Mouse (Mus musculus) intestine, postnatal 0 days (tissue): ENCODE measurements around the gene Pelp1. TPM values are rescaled to one million over a fixed set of nuclear protein-coding genes. Genes with fewer than 3 reads are reported as not detected.

ENCODE experiments used
- ATAC-seq: fragments of 200-750 bp; cut with Nextera tagmentation; 2 replicates; pipeline ENCODE4 v1.8.0; 2017; ENCODE audit warnings: mild to moderate bottlenecking, moderate TSS enrichment, moderate library complexity
- H3K27ac ChIP-seq: fragments of 300-500 bp; sonication (generic); 2 replicates; pipeline ENCODE4 v1.5.1; 2014; ENCODE audit warnings: mild to moderate bottlenecking, low read depth, low read length, moderate library complexity
- H3K27me3 ChIP-seq: fragments of 300-500 bp; sonication (generic); replicated peaks from 2 replicates; pipeline ENCODE4 v1.6.1; 2014; ENCODE audit warnings: low read length, mixed read lengths; ENCODE audit not compliant: control insufficient read depth, insufficient read depth
- H3K36me3 ChIP-seq: fragments of 300-500 bp; sonication (generic); 2 replicates; pipeline ENCODE4 v1.6.1; 2014; ENCODE audit warnings: mild to moderate bottlenecking, moderate library complexity; ENCODE audit not compliant: control insufficient read depth, insufficient read depth
- H3K4me1 ChIP-seq: fragments of 300-500 bp; sonication (generic); replicated peaks from 2 replicates; pipeline ENCODE4 v1.6.1; 2014; ENCODE audit warnings: antibody characterized with exemption, low read length, mixed read lengths; ENCODE audit not compliant: control insufficient read depth, insufficient read depth
- H3K4me2 ChIP-seq: fragments of 300-500 bp; sonication (generic); replicated peaks from 2 replicates; pipeline ENCODE4 v1.6.1; 2014; ENCODE audit warnings: low read depth, mild to moderate bottlenecking, moderate library complexity
- H3K4me3 ChIP-seq: fragments of 300-500 bp; sonication (generic); 2 replicates; pipeline ENCODE4 v1.5.1; 2014; ENCODE audit warnings: low read depth, low read length
- H3K9ac ChIP-seq: fragments of 300-500 bp; sonication (generic); 2 replicates; pipeline ENCODE4 v1.6.1; 2014; ENCODE audit warnings: mild to moderate bottlenecking, low read depth, low read length
- H3K9me3 ChIP-seq: fragments of 300-500 bp; sonication (generic); 2 replicates; pipeline ENCODE4 v1.6.1; 2016; ENCODE audit warnings: mixed run types; ENCODE audit not compliant: control insufficient read depth
- CTCF ChIP-seq: sonication (generic); IDR thresholded peaks from 2 replicates; pipeline ENCODE4 v1.5.1; 2016; ENCODE audit warnings: low read depth, mild to moderate bottlenecking, control low read depth, antibody characterized with exemption, moderate library complexity
- WGBS: fragments of 180-500 bp; shearing (Covaris S2); extraction: QIAGEN DNeasy Blood & Tissue Kit; methylation state at CpG from one replicate; pipeline ENCODE4 v1.1.7; 2014; 5-methylcytosine and 5-hydroxymethylcytosine counted together
- polyA plus RNA-seq: library from polyadenylated mRNA; unstranded; fragments of >200 nt; fragmentation: Nextera tagmentation; extraction: Ambion mirVana; gene quantifications from 2 replicates; pipeline ENCODE4 v1.2.1, GENCODE M21; 2015

The Pelp1 gene
- polyA plus RNA-seq, 1 experiment from 2014 or later = 9.5 TPM

DNA sequence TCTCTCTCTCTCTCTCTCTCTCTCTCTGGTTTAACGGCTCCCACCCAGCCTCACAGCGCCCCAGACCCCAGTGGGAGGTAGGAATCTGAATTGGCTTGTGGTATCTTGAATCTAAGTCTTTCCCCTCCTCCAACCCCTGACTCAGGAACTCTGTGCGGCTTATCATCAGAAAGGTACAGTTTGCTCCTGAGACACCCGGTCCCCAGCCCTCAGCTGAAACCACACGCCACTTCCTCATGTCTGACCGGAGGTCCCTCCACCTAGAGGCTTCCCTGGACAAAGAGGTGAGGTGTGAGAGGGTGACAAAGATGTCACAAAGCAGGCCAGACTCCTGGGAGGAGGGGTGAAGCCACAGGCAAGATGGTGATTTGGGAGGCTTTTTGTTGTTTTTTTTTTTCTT, 27.6 kb upstream of the Pelp1 start:
- Histone ChIP-seq H3K4me2 (no peak overlapping the region), H3K27ac (no peak overlapping the region), H3K9me3 (no peaks in the 10 kb centered on the region), H3K36me3 (peaks cover 51% of the 10 kb centered on the region), H3K4me3 (no peak overlapping the region), H3K4me1 (peaks cover 6% of the 10 kb centered on the region; the same call in 1 of the 2 replicates), H3K9ac (no peak overlapping the region), H3K27me3 (no peaks in the 10 kb centered on the region)
- no peak for TF ChIP-seq CTCF
- ATAC-seq = no peak
- WGBS = 72% methylated on average over 6 of the region's 6 CpGs

DNA sequence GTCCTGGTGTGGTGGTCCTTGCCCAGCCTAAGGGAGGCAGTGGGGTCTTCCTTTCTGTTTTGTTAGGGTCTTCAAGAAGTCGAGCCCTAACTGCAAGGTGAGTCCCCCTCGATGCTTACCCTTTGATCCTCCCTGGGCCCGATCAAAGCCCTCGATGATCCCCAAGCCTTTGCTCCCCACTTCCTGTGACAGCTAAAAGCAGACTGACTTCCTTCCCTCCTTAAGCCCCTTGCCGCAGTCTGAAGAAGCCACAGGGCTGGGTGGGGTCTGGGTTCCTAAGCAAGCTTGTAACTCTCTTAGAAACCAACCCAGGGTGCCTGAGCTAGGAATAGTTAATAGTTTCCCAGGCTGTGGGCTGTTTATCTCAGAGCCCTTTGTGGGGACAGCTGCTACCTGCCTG, 25.6 kb upstream of the Pelp1 start:
- peaks cover 42% of the 10 kb centered on the region for H3K36me3 ChIP-seq
- H3K4me1 ChIP-seq = peaks cover 6% of the 10 kb centered on the region; the same call in 1 of the 2 replicates
- H3K9me3 ChIP-seq = no peaks in the 10 kb centered on the region
- no peak overlapping the region for H3K4me3 ChIP-seq
- H3K27me3 ChIP-seq = no peaks in the 10 kb centered on the region
- no peak overlapping the region for H3K27ac ChIP-seq
- TF ChIP-seq CTCF = no peak
- H3K9ac ChIP-seq = no peak overlapping the region
- no peak overlapping the region for H3K4me2 ChIP-seq
- no peak for ATAC-seq
- WGBS = 62% methylated on average over 5 of the region's 5 CpGs

DNA sequence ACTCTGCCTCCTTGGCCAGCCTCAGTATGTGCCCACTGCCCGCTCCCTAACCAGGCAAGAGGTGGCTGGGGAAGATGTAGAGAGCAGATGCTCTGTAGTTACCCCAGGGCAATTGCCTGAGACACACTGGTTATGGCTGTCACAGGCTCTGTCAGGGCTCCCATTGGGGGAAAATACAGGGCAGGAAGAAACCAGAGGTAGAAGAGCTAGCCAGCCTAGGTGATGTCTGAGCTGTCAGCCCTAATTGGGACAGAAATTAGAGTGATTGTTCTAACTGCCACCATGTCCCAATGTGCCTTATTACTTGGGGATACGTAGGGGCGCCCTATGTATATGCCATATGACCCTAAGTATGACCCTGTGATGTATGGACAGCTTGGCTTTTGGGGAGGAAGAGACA, 24.1 kb upstream of the Pelp1 start:
- H3K27me3 ChIP-seq = no peaks in the 10 kb centered on the region
- no peak overlapping the region for H3K4me3 ChIP-seq
- H3K36me3 ChIP-seq = peaks cover 26% of the 10 kb centered on the region; the same call in 1 of the 2 replicates
- no peak overlapping the region for H3K27ac ChIP-seq
- no peak overlapping the region; the same call in 1 of the 2 replicates for H3K4me2 ChIP-seq
- no peak for TF ChIP-seq CTCF
- 97% methylated on average over 3 of the region's 3 CpGs for WGBS
- ATAC-seq = no peak
- no peak overlapping the region for H3K9ac ChIP-seq
- H3K4me1 ChIP-seq = peaks cover 6% of the 10 kb centered on the region; the same call in 1 of the 2 replicates
- H3K9me3 ChIP-seq = no peaks in the 10 kb centered on the region

DNA sequence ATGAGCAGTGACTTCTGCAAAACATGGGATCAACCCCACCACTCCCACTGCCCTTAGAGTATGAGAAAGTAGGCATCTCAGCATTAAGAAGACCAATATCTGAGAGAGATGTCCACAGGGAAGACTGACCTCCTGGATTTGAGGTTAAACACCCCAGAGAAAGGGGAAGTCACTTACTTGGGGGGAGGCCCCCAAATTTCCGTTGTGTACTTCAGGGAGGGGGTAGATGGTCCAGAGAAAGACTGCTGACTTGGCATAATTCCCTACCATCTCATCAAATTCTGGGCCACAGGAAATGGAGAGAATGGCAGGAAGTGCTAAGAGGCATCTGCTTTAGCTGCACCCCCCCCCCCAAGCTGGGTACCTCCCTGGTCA, 23.7 kb upstream of the Pelp1 start:
- H3K4me3 ChIP-seq = no peak overlapping the region; the same call in 1 of the 2 replicates
- WGBS = 72% methylated on average over 1 of the region's 1 CpGs
- ATAC-seq = no peak
- peaks cover 22% of the 10 kb centered on the region; the same call in 1 of the 2 replicates for H3K36me3 ChIP-seq
- no peak overlapping the region; the same call in 1 of the 2 replicates for H3K4me2 ChIP-seq
- H3K27me3 ChIP-seq = no peaks in the 10 kb centered on the region
- no peak overlapping the region for H3K9ac ChIP-seq
- no peak for TF ChIP-seq CTCF
- H3K27ac ChIP-seq = no peak overlapping the region
- peaks cover 6% of the 10 kb centered on the region; the same call in 1 of the 2 replicates for H3K4me1 ChIP-seq
- H3K9me3 ChIP-seq = no peaks in the 10 kb centered on the region

DNA sequence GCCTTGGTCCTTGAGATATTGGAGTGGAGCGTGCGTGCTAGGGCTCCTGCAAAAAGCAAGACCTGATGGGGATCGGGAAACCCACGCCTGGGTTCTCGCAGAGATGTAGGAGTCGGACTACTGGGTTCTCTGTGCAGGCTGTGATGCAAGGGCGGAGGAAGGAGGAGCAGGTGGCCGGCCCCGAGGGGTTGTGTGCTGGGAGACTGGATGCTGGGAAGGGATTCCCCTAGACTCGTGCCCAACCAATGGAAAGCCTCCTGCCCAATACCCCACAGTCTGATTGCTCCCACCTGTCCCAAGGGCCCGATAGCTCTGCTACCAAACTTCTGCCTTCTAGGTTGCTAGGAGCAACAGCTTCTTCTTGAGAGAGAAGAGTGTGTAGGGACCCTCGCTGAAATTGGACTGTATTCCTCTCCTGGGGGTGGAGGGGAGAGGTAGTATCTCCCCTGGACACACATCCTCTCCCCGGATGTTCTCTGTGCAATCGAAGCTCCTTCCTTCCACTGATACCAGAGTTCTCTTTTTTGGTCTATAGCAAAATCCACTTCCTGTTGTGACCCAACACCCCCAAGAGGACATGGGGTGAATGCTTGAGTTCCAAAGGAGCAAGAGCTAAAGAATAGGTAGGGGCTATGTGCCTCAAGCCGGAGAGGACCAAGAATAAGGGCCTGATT, 23.2 kb upstream of the Pelp1 start:
- Histone ChIP-seq H3K27ac (peak overlapping the region; percentile 22; the same call in 1 of the 2 replicates), H3K4me2 (peak overlapping the region; percentile 93), H3K27me3 (no peaks in the 10 kb centered on the region), H3K36me3 (peaks cover 19% of the 10 kb centered on the region; the same call in 1 of the 2 replicates), H3K4me3 (peak overlapping the region; percentile 68), H3K9ac (peak overlapping the region; percentile 52), H3K4me1 (peaks cover 6% of the 10 kb centered on the region; the same call in 1 of the 2 replicates), H3K9me3 (no peaks in the 10 kb centered on the region)
- no peak for ATAC-seq
- no peak for TF ChIP-seq CTCF
- WGBS = 6% methylated on average over 15 of the region's 15 CpGs

DNA sequence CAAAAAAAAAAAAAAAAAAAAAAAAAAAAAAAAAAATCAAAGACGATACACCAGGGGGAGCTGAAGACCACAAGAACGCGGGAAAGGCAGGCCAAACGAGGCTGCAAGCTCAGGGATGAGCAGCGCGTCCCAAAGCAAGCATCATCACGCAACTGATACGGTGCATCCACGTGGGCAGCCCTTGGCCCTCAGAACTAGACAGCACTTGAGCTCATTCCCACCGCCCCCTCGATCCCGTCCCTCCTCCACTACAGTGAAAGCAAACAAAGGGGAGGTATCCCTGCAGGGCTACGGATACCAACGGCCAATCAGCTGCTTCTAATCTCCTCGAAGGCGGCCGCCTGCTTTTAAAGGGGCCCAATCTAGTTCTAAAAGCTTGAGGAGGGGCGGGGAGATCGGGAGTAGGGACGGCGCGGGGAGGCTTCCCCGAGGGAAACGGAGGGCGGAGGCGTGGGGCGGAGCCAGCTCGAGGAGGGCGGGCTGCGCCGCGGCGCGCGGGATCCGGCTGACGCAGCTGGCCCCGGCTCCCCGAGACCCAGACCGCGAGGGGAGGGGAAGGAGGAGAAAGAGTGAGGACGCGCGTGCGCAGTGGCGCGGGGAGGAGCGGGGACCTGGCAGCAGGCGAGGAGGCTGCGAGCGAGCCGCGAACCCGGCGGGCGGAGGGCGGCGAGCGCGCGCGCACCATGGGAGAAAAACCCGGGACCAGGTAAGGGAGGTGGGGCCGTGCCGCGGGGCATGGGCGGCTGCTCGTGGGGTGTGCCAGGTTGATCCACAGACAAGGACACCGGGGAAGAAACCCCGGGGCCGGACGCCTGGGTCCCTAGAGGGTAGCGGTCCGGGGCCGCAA, 22.4 kb upstream of the Pelp1 start, which contains the start of gene Arrb2:
TSS of gene Arrb2 (plus strand) at position 588 of the 847 bp plus-strand sequence.
- peak; percentile 77 for TF ChIP-seq CTCF
- Histone ChIP-seq H3K4me1 (peaks cover 6% of the 10 kb centered on the region; the same call in 1 of the 2 replicates), H3K36me3 (peaks cover 14% of the 10 kb centered on the region; the same call in 1 of the 2 replicates), H3K4me2 (peak within 1 kb of the TSS; percentile 93), H3K27me3 (no peaks in the 10 kb centered on the region), H3K4me3 (peak within 1 kb of the TSS; percentile 68), H3K9me3 (no peaks in the 10 kb centered on the region), H3K27ac (peak within 1 kb of the TSS; percentile 22; the same call in 1 of the 2 replicates), H3K9ac (peak within 1 kb of the TSS; percentile 52)
- ATAC-seq = peak; percentile 96
- under 1% methylated on average over 67 of the region's 75 CpGs for WGBS
